Mouse (Mus musculus) retina, embryonic 14.5 days (tissue): ENCODE measurements around the gene Eif4e3.
A peak's percentile ranks its signal among the peaks of the same experiment; 100 is the strongest.

Experiments
- DNase-seq: peaks from one replicate; pipeline ENCODE4 v3.0.0-alpha.2; 2015; ENCODE audit warnings: low spot score

The Eif4e3 gene

DNA sequence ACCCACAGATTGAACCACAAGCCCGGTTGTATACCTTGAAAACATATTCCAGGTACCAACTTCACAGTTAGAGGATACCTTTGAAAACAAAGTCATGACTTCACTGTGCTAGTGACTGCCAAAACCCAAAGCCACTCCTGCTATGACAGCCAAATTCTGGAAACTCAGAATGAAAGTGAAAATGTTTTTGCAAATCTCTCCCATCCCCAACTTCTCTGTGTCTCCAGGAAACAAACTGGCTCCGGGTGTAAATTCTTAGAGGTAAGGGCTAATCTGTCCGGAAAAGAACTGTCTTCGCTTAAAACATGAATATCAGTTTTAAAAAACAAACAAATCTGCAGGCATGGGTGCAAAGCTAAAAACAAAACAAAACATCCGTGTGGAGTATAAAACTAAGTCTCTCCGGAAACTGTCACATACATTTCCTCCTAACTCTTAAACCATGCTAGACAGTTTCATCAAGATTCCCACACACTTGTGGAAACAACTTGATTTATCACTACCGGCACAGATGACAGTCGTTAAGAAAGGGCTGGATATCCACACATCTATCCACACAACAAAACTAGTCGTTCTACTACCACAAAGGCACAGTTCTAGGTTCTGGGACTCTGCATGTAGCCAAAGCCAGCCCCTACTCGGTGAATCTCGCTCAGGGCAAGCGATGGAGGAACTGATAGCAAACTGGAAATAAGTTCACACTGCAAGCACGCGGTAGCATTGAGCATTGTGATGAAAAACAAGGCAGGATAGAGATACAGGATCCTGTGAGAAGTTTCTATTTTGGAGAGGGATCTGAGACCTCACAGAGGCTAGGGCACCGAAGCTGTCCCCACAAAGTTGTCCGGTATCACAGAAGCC lies 884 bp downstream of the Eif4e3 start:
- DNase-seq: peak; percentile 52

DNA sequence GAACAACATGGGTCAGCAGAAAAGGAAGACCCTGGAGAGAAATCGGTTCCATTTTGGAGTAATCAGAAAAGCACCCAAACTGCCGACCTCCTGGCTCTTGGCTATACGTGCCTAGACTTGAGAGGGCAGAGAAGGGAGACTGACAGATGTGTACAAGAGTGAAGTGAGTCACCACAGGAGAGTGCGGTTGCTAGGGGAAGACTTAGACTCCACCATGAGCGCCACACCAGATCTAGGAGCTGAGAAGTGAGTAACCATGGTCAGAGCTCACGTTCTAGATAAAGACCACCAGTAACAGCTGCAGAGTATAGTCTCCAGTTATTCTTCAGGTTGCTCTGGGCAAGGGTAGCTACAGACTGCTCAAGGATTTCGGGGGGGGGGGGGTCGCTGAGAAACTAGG lies 3.3 kb downstream of the Eif4e3 start:
- no peak for DNase-seq

DNA sequence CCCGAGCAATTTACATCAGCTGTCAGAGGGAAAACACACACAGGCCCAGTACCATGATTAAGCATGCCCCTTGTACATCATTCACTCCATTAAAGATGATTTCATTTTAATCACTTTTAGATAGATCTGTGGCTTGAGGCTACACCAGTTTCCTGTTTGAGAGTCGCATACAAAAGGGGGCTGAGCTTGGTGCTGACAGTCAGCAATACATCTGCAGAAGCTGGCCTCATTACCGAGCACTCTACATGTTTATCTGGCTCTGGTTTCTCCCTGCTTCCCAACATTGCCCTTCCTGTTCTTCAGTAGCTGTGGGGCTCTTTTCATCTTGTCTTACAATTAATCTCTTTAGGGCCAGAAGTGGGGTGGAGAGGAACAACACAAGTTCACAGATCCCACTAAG lies 6.1 kb downstream of the Eif4e3 start:
- no peak for DNase-seq

DNA sequence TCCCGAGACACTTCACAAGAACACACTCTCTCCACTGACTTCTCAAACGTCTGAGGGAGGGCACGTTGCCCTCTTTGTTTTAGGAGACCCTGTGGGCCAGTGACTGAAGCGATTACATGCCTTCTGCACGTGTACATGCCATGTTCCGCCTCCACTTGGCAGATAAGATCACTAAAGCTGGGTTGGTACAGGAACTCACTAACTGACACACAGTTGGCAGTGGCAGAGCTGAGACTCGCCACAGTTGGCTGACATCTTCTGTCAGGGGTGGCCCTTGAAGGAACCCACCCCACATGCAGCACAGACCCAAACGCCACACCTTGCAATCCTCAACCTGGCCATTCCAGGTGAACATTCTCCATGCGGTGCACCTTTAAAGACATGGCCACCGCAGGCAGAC lies 8.0 kb downstream of the Eif4e3 start:
- DNase-seq: no peak

DNA sequence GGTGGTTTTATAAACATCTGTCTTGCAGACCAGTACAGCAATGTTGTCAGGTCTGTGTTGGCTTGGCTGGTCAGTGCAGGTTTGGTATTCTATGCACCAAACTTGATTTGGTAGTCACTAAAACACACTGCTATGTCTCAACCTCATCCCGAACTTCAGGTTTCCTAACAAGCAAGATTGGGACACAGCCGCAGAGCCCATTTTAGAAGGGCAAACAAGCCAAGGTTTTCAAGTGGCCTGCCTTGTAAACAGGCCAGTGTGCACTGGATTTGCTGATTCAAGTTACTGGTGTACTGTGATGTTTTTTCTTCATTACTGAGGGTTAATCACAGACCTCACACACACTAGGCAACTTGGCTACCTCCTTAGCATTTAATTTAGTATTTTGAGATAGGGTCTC lies 10.5 kb downstream of the Eif4e3 start:
- no peak for DNase-seq

DNA sequence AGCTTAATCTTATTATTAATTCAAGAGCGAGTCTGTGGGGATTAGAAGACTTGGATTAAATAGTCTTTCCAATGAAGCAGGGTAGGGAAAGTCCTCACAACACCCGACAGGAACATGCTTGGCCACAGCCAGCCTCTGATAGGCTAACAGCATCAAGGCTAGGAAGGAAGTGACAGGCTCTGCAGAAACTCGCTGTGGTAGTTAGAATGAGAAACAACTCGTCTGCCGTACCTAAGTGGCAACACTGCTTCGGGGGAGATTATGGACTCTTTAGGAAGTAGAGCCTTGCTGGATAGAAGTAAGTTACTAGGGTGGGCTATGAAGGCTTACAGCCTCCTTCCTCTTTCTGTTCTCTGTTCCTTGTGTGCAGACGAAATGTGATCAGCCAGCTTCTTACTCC lies 11.1 kb downstream of the Eif4e3 start:
- no peak for DNase-seq

DNA sequence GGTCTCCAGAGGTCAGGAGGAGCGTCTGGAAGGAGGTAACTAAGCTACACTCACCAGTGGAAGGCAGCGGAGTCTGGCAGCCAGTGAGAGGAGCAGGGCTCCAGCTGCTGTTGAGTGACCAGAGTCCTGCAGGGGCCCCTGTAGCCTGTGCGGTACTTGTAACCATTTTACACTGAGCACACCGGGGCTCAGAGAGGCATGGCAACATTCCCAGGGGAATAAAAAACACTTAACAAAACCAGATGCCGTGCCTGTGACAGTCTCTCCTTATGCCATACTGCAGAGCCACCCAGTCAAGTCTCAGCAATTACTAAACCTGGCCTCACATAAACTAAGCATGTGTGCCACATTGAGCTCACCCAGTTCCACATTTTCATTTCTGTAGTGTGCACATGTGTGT lies 12.2 kb downstream of the Eif4e3 start:
- no peak for DNase-seq

DNA sequence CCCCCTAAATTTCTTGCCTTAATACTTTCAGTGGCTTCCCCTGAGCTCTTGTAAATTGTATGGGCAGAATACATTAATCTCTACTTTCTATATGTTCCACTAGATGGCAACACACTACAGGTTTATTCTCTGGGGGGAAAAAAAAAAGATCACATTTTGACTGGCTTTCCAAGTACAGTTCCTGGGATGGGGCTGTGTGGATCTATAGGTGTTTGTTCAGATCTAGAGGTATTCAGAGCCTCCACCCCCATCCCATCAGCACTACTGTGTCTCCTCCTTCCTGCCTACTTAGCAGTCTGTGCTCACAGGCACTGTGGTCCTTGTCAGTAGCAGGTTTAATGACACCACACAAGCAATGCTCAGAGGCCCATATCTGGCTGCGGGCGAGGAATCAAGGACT lies 14.2 kb downstream of the Eif4e3 start:
- peak; percentile 68 for DNase-seq

DNA sequence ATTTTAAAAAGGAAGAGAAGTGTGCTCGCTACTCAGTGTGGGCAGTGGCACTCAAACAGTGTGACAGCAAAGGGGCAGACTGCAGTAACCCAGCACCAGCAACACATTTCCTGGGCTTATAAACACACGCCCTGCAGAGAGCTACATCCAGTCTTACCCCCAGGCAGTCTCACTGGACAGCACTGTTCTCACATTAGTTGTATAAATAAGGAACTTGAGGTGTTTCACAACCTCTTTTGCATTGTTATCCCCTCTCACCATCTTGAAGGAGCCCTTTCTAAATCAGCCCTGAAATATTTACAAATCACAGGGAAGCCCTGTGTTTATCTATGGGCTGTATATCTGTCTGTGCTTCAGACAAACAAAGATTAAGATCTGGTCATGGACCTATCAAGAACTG lies 17.3 kb downstream of the Eif4e3 start:
- DNase-seq: no peak

DNA sequence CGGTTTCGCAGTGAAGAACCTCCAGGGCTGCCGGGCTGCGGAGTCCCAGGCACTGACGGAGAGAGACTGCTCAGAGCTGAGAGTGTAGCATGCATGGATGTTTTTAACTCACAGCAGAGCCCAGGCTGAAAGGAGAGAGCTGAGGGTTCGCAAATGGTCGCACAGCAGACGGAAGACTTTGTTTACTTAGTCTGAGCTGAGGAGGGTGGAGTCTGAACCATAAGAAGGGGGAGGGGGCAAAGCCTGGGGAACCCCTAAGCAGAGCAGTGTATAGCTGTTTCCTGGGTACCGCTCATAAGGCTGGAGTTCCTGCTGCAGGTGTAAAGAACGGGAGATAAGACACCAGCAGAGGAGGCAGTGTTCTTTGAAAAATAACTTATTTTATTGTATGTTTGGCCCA lies 20.2 kb downstream of the Eif4e3 start:
- DNase-seq: no peak

DNA sequence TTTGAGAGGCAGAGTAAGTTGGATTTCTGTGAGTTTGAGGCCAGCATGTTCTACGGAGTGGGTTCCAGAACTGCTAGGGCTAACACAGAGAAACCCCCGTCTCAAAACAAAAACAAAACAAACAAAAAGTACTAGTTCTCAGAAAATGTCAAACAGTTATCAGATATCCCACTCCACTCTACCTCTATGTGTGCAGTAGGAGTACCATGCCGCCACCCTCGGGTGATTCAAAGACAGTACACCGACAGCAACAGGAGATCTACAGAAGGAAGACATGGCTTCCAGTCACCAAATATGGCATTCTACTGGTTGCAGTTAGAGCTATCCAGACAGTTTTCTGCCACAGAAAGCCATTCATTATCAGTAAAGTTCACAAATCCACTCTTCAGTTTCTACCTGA lies 21.7 kb downstream of the Eif4e3 start:
- no peak for DNase-seq

DNA sequence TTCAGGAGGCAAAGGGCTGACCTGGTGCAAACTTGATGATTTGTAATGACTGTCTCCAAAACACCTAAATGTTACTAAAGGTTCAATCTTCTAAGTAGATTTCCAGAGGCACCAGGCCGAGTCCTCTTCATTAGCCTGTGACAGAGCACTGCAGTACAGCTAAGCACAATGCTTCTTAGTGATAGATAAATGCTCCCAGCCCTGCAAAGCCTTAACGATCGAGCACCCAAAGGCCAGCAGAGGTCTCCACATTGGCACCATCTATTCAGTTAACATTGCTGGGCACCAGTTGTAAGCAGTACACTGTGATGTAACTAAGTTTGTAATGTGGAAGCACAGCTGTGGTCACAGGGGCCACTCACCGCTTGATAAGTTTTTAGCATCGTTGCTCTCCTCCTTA lies 22.2 kb downstream of the Eif4e3 start:
- DNase-seq: no peak

DNA sequence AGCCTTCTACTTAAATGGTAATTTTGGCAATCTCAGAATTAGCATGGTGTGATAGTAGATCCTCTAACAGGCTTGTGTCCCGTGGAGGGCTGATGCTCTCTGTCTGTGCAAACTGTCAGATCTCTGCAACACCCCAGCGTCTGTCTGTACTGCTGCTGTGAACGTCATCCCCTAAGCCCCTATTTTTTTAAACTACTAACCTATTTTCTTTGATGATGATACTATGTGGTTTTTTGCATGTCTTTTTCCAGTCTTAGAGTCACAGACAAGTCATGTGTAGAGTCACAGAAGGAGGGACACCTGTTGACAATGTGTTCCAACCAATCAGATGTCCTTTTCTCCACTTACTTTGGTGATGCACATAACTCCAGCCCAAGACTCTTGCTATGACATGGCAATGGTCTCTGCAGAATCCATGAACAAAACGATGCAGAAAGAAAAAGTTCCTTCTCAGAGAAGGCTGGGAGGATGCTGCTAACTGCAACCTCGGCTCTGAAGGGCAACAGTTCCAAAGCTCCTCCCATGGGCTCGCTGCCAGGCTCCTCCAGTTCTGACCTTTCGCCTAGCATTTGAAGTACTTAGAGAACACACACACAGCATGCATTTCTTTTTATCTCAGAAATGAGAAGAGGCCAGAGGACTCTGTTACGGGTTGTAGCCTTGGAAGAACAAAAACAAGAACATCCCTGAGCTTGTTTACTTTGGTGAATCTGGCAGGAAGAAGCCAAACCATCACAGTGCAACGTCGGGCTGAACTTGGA lies 23.0 kb downstream of the Eif4e3 start:
- DNase-seq: no peak

DNA sequence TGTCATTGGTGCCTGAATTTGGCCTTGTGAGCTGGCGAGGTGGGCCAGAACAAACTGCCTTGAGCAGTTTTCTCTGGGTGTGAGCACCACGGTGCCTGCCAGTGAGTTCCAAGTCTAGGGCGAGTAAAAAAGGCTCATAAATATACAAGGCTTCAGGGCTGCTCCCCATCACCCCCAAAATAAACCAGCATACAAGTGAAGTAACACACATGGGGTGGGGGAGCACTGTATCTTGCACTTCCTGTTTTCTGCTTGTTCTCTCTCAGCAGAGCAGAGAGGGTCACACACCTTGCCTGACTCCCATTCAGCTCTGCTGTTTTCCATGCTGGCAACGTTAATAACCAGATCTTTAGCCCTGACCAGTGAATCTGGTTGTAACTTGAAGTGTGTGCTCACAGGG lies 29.1 kb downstream of the Eif4e3 start:
- DNase-seq: no peak

DNA sequence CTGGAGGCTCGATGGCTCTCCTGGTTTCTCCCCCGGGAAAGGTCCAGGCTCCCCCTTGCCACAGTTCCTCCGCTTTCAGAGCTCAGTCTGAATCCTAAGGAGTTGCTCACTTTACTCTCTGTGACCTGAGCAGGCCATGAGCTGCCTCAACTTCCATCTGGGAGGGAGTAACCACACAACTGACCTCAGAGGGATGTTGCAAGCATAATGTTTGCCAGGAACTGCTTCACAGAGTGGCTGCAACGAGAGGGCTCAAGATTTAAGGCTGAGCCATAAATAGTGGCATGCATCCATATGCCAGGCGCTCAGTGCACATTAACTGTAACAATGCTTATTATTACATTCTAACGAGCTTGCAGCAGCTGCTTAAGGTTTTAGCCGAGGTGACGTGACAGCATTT lies 29.8 kb downstream of the Eif4e3 start:
- no peak for DNase-seq

DNA sequence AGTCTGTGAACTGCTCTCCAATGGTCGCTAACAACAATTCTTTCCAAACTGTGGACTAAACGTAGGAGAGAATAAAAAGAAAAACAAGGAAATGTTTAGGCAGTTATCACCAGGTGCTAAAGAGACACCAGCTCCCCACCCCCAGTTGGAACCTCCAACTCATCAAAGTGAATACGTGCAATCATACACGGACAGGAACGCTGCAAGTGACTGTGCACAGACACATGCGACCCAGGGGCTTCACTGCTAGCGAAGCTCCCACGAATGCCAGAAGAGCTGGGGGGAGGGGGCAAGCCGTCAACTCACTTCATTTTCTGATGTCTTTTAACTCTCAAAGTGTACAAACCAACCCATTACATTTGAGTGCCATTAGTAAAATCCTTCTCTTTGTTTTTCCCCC lies 30.4 kb downstream of the Eif4e3 start:
- DNase-seq: no peak

DNA sequence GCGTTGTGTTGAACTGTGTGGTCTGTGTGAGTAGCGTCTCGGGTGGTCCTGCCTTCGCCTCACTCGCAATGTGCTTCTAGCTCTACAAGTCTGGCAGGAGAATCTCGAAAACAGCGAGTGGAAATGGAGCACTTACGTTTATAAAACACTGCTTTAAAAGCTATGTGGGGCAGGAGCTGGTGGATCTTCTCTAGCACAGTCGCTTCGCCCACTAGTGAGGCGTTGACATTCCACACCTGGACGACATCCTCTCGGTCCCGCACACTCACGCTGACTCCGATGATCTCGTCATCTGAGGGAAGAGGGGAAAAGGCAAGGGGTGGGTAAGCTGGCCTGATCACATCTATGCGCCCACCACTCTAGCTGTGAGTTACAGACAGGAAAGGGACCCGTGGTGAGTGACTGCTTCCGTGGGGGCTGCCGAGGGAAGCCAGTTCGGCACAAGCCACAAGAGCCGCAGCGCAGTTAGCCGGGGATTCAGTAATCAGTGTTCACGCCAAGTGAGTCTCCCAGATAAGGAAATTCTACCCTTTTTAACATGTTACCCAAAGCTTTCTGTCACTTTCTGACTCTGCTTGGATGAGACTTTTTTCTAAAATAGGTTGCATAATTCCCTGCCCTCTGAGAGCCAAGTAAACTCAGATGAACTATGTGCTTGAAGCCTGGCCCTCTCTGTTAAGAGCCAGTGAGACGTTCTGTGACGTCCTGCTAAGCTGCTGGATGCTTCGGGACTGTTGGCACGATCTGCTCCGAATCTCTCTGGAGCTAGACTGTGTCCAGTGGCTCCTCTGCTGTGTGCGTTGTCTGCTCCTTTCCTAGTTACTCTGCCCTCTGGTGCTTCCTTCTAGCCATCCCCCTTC lies 34.2 kb downstream of the Eif4e3 start:
- DNase-seq: no peak

DNA sequence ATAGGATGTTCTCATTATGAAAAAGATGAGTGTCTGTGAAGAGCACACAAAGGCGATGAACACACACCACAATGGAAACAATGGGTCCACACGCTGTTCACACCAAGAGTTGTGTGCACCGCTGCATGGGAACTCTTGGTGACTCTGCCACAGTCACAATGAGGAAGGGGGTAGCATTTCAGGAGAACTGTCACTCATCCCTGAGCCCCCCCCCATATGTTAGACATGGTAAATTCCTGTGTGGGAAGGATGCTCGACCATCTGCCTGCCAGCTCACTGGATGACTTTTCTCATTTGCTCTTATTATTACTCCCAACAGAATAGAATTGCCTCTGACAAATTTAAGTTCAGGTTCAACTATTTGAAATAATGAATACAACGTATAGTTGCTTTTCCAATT lies 34.9 kb downstream of the Eif4e3 start:
- DNase-seq: no peak

DNA sequence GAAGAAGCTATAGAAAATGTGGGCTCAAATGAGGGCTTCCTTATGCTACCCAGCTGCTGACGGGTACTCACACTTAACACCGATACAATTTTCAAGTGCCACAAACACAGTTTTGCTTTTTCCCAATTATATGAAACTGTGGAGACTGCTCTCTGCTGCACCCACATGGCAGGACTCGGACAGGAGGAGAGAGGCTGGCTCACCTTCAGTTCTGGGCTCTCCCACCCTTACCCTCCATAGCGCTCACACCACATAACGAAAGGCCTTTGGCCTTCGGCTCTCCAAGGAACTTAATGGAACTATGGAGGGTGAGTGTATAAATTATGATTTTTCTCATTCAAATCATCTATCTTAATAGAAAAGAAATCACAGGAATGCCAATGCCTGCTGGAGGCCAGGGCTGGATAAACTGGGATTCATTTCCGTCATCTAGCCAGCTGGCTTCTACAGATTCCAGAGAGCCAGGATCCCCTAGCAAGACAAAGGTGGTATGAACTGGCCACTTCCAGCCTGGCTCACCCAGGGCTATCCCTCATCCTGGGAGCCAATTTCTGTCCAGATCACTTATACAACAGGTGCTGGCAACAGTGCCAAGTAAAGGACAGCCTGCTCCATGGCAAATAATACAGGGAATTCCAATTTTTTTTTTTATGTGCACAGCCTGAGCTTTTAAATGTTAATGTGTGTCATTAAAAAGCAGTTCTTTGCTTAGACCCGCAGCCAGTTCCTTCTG lies 36.7 kb downstream of the Eif4e3 start:
- DNase-seq: no peak

DNA sequence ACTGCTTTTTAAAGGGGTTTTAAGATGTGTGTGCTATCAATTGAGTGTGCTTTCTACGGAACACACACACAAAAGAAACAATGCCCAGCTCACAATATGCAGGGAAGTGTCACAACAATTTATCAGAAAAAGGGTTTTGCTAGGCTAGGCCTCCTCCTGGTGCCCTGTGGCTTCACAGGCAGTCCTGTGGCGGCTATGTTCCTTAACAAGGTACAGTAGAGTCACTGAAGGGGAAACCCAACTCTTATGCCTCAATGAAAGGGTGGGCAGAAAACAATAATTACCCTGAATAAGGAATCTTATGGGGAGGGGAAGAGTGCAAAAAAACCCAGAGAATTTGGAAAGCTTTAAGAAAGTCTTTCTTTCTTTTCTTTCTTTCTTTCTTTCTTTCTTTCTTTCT lies 40.2 kb downstream of the Eif4e3 start:
- no peak for DNase-seq

DNA sequence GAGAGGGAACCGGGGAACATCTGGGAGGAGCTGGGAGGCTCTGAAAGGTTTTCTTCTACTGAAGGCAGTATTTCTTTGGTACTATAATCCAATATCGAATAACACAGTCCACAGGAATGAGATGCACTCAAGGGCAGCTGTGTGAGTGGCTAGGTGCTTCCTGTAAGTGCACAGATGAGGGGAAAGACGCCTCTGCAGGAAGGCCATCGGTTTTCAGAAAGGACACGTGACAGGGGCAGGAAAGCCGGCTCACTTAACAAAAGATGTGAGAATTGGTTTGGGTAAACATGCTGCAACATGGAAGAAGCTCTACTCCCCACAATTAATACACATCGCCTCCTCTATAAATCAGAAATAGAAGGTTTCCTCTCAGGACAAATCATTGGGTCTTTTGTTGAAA lies 40.8 kb downstream of the Eif4e3 start:
- DNase-seq: no peak

DNA sequence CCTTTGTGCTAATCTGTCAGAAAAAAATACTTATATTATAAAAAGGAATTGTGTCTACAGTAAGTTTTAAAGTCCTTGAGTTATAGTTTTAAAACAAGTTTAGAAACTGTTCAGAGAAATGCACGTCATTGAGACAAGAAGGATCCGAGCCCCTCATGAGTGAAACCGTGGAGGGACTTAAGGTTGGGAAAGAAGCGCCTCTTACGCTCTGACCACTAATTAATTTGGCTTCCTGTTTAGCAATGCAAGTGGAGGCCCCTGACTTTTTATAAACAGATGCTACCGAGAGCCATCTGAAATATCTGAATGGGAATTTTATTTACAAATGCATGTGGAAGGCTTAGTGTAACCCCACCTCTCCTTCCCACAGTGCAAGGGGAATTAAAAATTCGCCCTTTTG lies 41.3 kb downstream of the Eif4e3 start:
- DNase-seq: no peak
